Mouse (Mus musculus) mouse trophoblast stem cell (cell line): ENCODE measurements around the gene Tnrc6b.
"Not testable (repeated sequence)": the region's sequence is repeated elsewhere in the genome, so short reads cannot be mapped to it uniquely, and the experiment has no call there.

Experiments
- in situ Hi-C, 2 experiments: fragments of 300-500 bp; cut with MseI, MboI; formaldehyde crosslinking; loops; 2 replicates in 1 of 2; 3 replicates in 1 of 2; pipeline ENCODE4 v1.15.1; 2025

Gene Tnrc6b

GRCm38 (mm10) chr15:80735300-80735699 is 24.2 kb downstream of the Tnrc6b start:
- in situ Hi-C loops, result no loop called here

DNA sequence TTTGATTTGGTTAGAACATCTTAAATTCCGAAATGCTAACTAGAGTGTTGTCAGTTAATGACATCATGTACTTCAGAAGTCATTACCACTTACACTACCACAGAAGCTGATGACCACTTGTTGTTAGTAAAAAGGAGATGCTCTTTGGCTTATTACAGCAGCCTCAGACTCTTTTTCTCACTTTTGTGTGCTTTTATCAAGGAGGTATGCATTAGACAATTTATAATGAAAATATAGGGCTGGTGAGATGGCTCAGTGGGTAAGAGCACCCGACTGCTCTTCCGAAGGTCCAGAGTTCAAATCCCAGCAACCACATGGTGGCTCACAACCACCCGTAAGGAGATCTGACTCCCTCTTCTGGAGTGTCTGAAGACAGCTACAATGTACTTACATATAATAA is 24.6 kb downstream of the Tnrc6b start:
- in situ Hi-C loops, result not testable (repeated sequence)

DNA sequence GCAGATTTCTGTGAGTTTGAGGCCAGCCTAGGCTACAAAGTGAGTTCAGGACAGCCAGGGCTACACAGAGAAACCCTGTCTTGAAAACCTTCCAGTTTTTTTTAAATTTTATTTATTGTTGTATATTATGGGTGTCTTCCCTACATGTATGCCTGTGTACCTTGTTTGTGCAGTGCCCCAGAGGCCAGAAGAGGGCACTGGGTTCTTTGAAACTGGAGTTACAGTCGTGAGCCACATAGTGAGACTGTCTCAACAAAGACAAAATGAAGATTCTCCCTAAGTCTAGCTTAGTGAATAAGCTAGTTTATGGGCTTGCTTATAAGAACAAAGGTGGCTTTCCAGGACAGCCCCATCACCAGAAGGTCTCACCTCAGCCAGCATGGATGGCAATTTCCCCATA is 25.4 kb downstream of the Tnrc6b start:
- in situ Hi-C loops, result no loop called here

DNA sequence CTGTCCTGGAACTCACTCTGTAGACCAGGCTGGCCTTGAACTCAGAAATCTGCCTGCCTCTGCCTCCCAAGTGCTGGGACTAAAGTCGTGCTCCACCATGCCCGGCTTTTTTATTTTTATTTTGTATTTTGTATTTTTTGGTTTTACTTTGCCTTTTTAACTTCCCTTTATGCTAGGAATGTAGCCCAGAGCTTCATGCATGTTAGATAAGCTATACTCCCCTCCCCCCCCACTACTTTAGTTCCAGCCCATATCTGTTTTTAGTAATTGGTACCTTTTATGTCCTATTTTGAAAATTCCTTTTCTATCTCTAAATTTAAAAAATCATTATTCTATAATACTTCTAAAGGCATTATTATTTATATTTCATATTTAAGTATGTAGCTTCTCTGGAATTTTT is 27.1 kb downstream of the Tnrc6b start:
- in situ Hi-C loops, result no loop called here

GRCm38 (mm10) chr15:80739972-80740371 is 28.9 kb downstream of the Tnrc6b start:
- in situ Hi-C loops, result no loop called here

DNA sequence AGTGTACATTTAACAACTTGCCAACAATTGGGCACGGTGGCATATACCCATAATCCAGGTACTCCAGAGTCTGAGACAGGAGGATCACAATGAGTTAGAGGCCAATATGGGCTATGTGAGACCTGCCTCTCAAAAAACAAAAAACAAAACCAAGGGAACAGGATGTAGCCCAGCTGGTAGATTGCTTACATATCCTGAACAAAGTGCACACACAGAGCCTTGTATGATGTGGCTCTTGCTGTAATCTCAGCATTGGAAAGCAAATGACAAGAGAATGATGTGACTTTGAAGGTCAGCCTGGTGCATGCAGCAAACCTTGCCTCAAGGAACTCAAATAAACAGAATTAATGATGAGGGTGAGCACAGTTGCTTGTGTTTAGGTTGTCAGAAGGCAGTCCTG is 30.7 kb downstream of the Tnrc6b start:
- in situ Hi-C loops, result no loop called here

GRCm38 (mm10) chr15:80742991-80743474 is 31.9 kb downstream of the Tnrc6b start:
- in situ Hi-C loops, result no loop called here

DNA sequence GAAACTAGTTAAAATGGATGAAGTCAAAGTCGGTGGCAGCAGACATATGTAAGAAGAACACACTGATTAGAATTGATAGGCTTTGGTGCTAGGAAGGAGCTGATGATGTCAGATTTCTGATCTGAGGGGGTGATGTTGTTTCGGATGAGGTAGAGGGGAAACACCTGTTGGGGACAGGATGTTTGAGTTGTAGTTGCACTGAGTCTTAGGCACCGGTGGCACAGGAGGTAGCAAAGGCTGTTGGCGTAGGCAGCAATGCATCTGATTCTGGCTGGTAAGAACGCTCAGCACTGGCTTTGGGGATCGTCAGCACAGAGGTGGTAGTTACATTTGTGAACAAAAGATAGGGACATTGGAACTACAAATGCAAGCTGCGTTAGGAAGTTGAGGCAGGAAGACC is 32.5 kb downstream of the Tnrc6b start:
- in situ Hi-C loops, result no loop called here

GRCm38 (mm10) chr15:80744667-80745422 is 33.7 kb downstream of the Tnrc6b start:
- in situ Hi-C loops, result no loop called here

GRCm38 (mm10) chr15:80748979-80749378 is 37.9 kb downstream of the Tnrc6b start:
- in situ Hi-C loops, result no loop called here

- in situ Hi-C loops, result no loop called here
Measured at GRCm38 (mm10) chr15:80753351-80753750, 42.2 kb downstream of the Tnrc6b start.

GRCm38 (mm10) chr15:80754103-80754502 is 43.0 kb downstream of the Tnrc6b start:
- in situ Hi-C loops, result no loop called here

DNA sequence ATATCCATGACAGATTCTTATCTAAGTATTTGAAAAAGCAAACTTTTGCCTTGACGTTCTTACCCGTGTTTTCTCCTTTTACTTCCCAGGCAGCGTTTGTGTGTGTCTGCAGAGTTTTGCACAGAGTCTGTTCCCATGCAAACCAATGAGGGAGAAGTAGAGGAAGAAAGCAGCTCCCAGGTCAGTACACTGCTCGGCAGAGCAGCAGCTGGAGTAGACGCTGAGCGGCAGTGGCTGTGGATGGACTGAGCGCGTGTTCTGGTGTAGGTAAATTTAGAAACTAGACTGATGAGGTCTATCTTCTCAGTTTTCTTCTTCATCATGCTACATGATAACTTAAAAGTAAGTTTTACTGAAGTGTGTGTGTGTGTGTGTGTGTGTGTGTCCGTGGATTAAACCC is 48.3 kb downstream of the Tnrc6b start:
- in situ Hi-C loops, result no loop called here

DNA sequence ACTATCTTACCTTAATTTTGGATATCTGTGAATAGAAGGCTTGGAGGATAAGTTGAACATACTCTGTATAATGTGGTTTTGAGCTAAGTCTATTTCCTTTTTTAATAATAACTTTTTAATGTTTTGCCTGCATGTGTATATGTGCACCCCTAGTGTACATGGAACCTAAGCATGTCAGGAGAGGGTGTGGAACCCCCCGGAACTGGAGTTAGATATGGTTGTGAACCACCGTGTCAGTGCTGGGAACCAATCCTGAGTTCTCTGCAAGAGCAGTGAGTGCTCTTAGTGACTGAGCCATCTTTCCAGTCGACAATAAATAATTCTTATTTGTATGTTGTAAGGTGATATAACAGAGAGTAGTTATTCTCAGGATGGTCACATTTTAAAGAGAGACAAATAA is 49.4 kb downstream of the Tnrc6b start:
- in situ Hi-C loops, result no loop called here

- in situ Hi-C loops, result no loop called here
Measured at GRCm38 (mm10) chr15:80760935-80761334, 49.8 kb downstream of the Tnrc6b start.

GRCm38 (mm10) chr15:80762621-80763020 is 51.5 kb downstream of the Tnrc6b start:
- in situ Hi-C loops, result no loop called here

DNA sequence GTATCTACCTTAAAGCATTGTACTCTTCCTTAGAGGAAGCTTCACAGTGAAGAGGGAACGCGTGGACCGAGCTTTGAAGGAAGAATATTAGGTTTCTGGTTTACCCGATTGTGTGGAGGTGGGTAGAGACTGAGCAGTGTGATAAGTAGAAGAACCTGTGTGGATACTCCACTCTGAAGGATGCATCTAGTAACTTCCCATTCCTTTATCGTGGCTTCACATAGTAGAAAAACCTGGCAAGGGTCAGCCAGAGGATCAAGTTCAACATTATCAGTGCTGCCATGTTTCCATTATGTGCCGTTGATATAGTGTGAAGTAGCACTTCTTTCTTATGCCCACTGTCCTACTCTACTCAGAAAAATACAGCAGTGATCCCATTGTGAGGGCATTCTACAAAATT is 53.6 kb downstream of the Tnrc6b start:
- in situ Hi-C loops, result no loop called here

DNA sequence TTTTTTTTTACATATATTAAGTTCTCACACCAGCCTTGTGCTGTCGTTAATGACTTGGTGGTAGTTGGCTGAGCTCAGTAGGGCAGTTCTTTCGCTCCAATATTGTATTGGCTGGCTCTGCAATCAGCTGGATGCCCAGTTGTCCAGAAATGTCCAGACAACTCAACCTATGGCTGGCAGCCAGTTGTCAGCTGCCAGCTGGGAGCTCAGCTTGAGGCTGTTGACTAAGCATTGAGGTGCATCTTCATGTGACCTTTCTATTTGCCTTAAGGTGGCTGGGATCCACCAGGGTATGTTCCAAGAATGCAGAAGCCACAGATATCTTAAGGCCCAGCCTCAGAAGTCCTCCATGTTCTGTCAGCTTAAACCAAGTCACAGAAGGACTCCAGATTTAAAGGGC is 54.3 kb downstream of the Tnrc6b start:
- in situ Hi-C loops, result no loop called here

GRCm38 (mm10) chr15:80768216-80768615 is 57.1 kb downstream of the Tnrc6b start:
- in situ Hi-C loops, result no loop called here

GRCm38 (mm10) chr15:80771926-80772441 is 60.9 kb downstream of the Tnrc6b start:
- in situ Hi-C loops, result no loop called here

- in situ Hi-C loops, result no loop called here
Measured at GRCm38 (mm10) chr15:80774666-80775065, 63.6 kb downstream of the Tnrc6b start.

GRCm38 (mm10) chr15:80779006-80779405 is 67.9 kb downstream of the Tnrc6b start:
- in situ Hi-C loops, result no loop called here

GRCm38 (mm10) chr15:80780154-80780751 is 69.1 kb downstream of the Tnrc6b start:
- in situ Hi-C loops, result no loop called here
